Comparison of ENCODE assay signal across 8 mouse cellular contexts in genomic region chr3:96427761-96428462, GRCm38 (mm10). TPM values are rescaled to one million over a fixed set of nuclear protein-coding genes. Genes with fewer than 3 reads are reported as not detected.
DNase-seq lines count a peak whose midpoint lies in the region; ATAC-seq lines count a peak whose summit lies in the region.
"Had no signal": no experiment of that assay in that cellular context is flagged by ENCODE, and none has a peak within 500 bp of the region (broad histone marks: within the 10 kb centered on the region; RNA-seq: fewer than 3 reads in every experiment).

No protein-coding gene starts in this region.

- no peak for ATAC-seq in midbrain, embryonic 13.5 days
- no peak for ATAC-seq in embryonic facial prominence, embryonic 13.5 days (ENCODE audit: insufficient number of reproducible peaks, insufficient read depth, low FRiP score, low TSS enrichment, low read depth)
- ATAC-seq in megakaryocyte progenitor cell, adult 5-6 weeks (replicated peaks; ENCODE audit: poor library complexity), result peak; percentile 62

- 10% methylated on average over 16 of the region's 16 CpGs for WGBS in midbrain, embryonic 10.5 days
- 8% methylated on average over 16 of the region's 16 CpGs for WGBS in midbrain, embryonic 13.5 days
- 6% methylated on average over 16 of the region's 16 CpGs for WGBS in embryonic facial prominence, embryonic 13.5 days

- H3K4me3 ChIP-seq in midbrain, embryonic 10.5 days, result peak overlapping the region; percentile 41
- no peak overlapping the region for H3K4me3 ChIP-seq in midbrain, embryonic 13.5 days (replicated peaks)
- no peak overlapping the region for H3K4me3 ChIP-seq in embryonic facial prominence, embryonic 13.5 days

- no peak overlapping the region for H3K4me2 ChIP-seq in midbrain, embryonic 13.5 days (replicated peaks)
- H3K4me2 ChIP-seq in embryonic facial prominence, embryonic 13.5 days, result peak overlapping the region; percentile 32; the same call in 1 of the 2 replicates

- no peak overlapping the region for H3K9ac ChIP-seq in midbrain, embryonic 13.5 days (replicated peaks)
- no peak overlapping the region for H3K9ac ChIP-seq in embryonic facial prominence, embryonic 13.5 days

- H3K27me3 ChIP-seq in midbrain, embryonic 10.5 days (ENCODE audit: low read depth, poor library complexity, severe bottlenecking), result peaks cover 75% of the 10 kb centered on the region
- peaks cover 44% of the 10 kb centered on the region for H3K27me3 ChIP-seq in midbrain, embryonic 13.5 days
- peaks cover 34% of the 10 kb centered on the region for H3K27me3 ChIP-seq in embryonic facial prominence, embryonic 13.5 days

- DNase-seq in midbrain, embryonic 10.5 days (ENCODE audit: low spot score), result peak; percentile 56
- peak; percentile 80 for DNase-seq in ZHBTc4 (ENCODE audit: low read depth, low spot score)
- DNase-seq in kidney, adult 9 months, result peak; percentile 29
- DNase-seq in ovary, adult 18-20 months (ENCODE audit: low spot score), result no peak

- H3K4me1 ChIP-seq in midbrain, embryonic 10.5 days, result peaks cover 65% of the 10 kb centered on the region
- H3K4me1 ChIP-seq in midbrain, embryonic 13.5 days (replicated peaks), result no peaks in the 10 kb centered on the region
- H3K4me1 ChIP-seq in embryonic facial prominence, embryonic 13.5 days, result 0 out of 2 replicates have a peak, but pooled peaks cover 6% of the 10 kb centered on the region

- H3K27ac ChIP-seq in midbrain, embryonic 10.5 days (replicated peaks), result no peak overlapping the region; the same call in 1 of the 2 replicates
- H3K27ac ChIP-seq in midbrain, embryonic 13.5 days, result no peak overlapping the region
- H3K27ac ChIP-seq in embryonic facial prominence, embryonic 13.5 days, result no peak overlapping the region

- no peaks in the 10 kb centered on the region for H3K9me3 ChIP-seq in midbrain, embryonic 10.5 days (replicated peaks)
- no peaks in the 10 kb centered on the region for H3K9me3 ChIP-seq in midbrain, embryonic 13.5 days
- no peaks in the 10 kb centered on the region for H3K9me3 ChIP-seq in embryonic facial prominence, embryonic 13.5 days

- H3K36me3 ChIP-seq in midbrain, embryonic 10.5 days, result no peaks in the 10 kb centered on the region
- no peaks in the 10 kb centered on the region for H3K36me3 ChIP-seq in midbrain, embryonic 13.5 days
- H3K36me3 ChIP-seq in embryonic facial prominence, embryonic 13.5 days, result no peaks in the 10 kb centered on the region

RNA-seq across cellular contexts. Expression of gene BC107364, which starts 24.2 kb away (rescaled TPM):
- polyA plus RNA-seq in midbrain, embryonic 10.5 days (2016; fragmentation: Nextera tagmentation; extraction: Ambion mirVana), result 0.20 and 0.30 TPM in 2 replicates
- polyA plus RNA-seq in midbrain, embryonic 13.5 days (2015; fragmentation: Nextera tagmentation; extraction: Ambion mirVana), result not detected in 2 replicates
- 0.20 TPM in 1 of 2 replicates, not detected in the other for polyA plus RNA-seq in embryonic facial prominence, embryonic 13.5 days (2015; fragmentation: Nextera tagmentation; extraction: Ambion mirVana)
- not detected in 2 replicates for total RNA-seq in megakaryocyte progenitor cell, adult 5-6 weeks (2015)
- total RNA-seq in megakaryocyte progenitor cell, adult 5-6 weeks (2017), result not detected in 2 replicates
- total RNA-seq: layer of hippocampus, postnatal 25 days had no signal
